Mouse (Mus musculus) lung, postnatal 0 days (tissue): ENCODE data around the gene Adamts13.

Source experiments
- CTCF ChIP-seq: IDR thresholded peaks from 2 replicates; pipeline ENCODE4 v1.5.1; 2016; ENCODE audit warnings: antibody characterized with exemption, mild to moderate bottlenecking
- EP300 ChIP-seq: IDR thresholded peaks from 2 replicates; pipeline ENCODE4 v1.6.1; 2016; ENCODE audit warnings: antibody characterized with exemption, mild to moderate bottlenecking, control low read depth

- TF ChIP-seq CTCF: no peak
- TF ChIP-seq EP300: no peak
Observed at GRCm38 (mm10) chr2:26984179-26984578, 11.0 kb downstream of the Adamts13 start.
